Mouse (Mus musculus) spleen, postnatal 10 days (tissue): ENCODE measurements at regions not wholly inside any gene's neighbourhood (a gene's known extent, or its start where the extent isn't known, plus 50 kb on each side); places are given as distances from the start of the nearest gene placed in this dataset.

Experiments used
- DNase-seq, 2 experiments: peaks; one replicate each; pipeline ENCODE4 v3.0.0; 2021 to 2022; ENCODE audit warnings: low spot score in 2 of 2

GRCm38 (mm10) chr3:9373896-9374295 is 236.0 kb downstream of the Zfp704 start:
- DNase-seq = no peak

GRCm38 (mm10) chr3:9370096-9370495 is 239.8 kb downstream of the Zfp704 start:
- DNase-seq = no peak

GRCm38 (mm10) chr3:9365791-9366190 is 244.1 kb downstream of the Zfp704 start:
- no peak for DNase-seq

- peak in 1 of 2 experiments; percentile 5 for DNase-seq
Measured at GRCm38 (mm10) chr3:9359186-9359585, 250.7 kb downstream of the Zfp704 start.

GRCm38 (mm10) chr3:9358111-9358510 is 251.8 kb downstream of the Zfp704 start:
- peak in 1 of 2 experiments; percentile 5 for DNase-seq

- no peak for DNase-seq
Measured at GRCm38 (mm10) chr3:9357639-9358038, 252.2 kb downstream of the Zfp704 start.

GRCm38 (mm10) chr3:9355875-9356274 is 254.0 kb downstream of the Zfp704 start:
- no peak for DNase-seq

GRCm38 (mm10) chr3:9354756-9355155 is 255.1 kb downstream of the Zfp704 start:
- no peak for DNase-seq

- DNase-seq = no peak
Measured at GRCm38 (mm10) chr3:9352251-9352650, 257.6 kb downstream of the Zfp704 start.

- no peak for DNase-seq
Measured at GRCm38 (mm10) chr3:9349822-9350221, 260.1 kb downstream of the Zfp704 start.

GRCm38 (mm10) chr3:9347446-9347860 is 262.4 kb downstream of the Zfp704 start:
- no peak for DNase-seq

GRCm38 (mm10) chr3:9346857-9347445 is 262.9 kb downstream of the Zfp704 start:
- DNase-seq = no peak

GRCm38 (mm10) chr3:9346356-9346755 is 263.5 kb downstream of the Zfp704 start:
- DNase-seq = no peak

- no peak for DNase-seq
Measured at GRCm38 (mm10) chr3:9345885-9346284, 264.0 kb downstream of the Zfp704 start.

- no peak for DNase-seq
Measured at GRCm38 (mm10) chr3:9343586-9343985, 266.3 kb downstream of the Zfp704 start.

- DNase-seq = no peak
Measured at GRCm38 (mm10) chr3:9342167-9342566, 267.7 kb downstream of the Zfp704 start.

- DNase-seq = no peak
Measured at GRCm38 (mm10) chr3:9341657-9342056, 268.2 kb downstream of the Zfp704 start.

GRCm38 (mm10) chr3:9341244-9341643 is 268.6 kb downstream of the Zfp704 start:
- DNase-seq = no peak

- no peak for DNase-seq
Measured at GRCm38 (mm10) chr3:9340788-9341187, 269.1 kb downstream of the Zfp704 start.

GRCm38 (mm10) chr3:9340344-9340743 is 269.5 kb downstream of the Zfp704 start:
- DNase-seq = no peak

GRCm38 (mm10) chr3:9339669-9340068 is 270.2 kb downstream of the Zfp704 start:
- no peak for DNase-seq

GRCm38 (mm10) chr3:9335580-9335979 is 274.3 kb downstream of the Zfp704 start:
- no peak for DNase-seq
